Mouse (Mus musculus): ENCODE measurements at regions not wholly inside any gene's neighbourhood (a gene's known extent, or its start where the extent isn't known, plus 50 kb on each side); places are given as distances from the start of the nearest gene placed in this dataset.

DNA sequence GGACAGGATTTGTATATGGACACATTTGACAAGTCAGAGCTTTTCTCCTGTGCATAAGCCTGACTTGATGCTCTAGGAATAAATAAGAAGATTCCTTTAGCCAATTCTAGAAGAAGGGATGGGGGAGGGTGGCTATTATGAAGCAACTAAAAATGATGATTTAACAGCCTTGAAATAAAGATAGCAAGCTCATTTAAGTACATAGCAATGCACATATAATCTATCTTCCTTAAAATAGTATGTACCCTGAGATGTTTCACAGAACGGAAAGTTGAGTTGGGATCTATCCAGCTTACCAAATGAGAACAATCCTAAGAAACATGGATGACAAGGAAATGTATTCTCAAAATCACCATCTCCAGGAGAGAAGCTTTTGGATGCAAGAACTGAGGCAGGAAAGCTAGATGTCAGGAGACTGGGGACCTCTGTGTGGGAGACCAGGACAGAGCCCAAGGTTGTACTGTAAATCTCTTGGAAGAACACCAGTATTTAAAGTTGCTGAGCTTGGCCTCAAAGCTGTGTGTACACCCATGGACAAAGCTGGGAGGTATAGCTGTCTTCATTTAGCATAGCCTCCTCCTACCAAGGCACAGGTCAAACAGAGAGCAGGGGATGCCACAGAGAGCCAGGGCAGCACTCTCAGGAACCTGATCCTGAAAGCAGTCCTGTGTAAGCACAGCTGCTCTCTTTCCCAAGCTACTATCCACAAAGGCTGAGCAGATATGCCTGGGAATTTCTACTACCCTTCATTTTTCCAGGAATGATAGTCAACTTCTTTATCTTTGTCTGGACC is 192.3 kb downstream of the Parm1 start:
- no peak for DNase-seq (ENCODE audit: extremely low spot score, low read depth, low spot score)

DNA sequence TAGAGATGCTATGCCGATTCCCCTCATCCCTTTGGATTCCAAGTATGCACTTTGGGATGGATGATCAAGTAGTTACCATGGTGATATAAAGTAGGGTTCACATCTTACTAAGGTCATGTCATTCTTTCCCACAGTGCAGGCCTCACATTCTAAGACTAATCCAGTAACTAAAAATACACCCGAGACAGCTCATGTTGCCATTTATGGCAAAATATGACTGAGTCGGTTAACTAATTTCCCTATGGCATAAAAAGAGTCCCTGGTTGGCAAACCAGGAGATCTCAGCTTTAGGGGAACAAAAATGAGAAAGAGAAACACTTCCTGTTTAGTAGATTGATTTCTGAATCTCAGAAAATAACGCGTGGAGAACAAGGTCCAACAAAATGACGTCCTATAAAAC is 190.7 kb downstream of the Parm1 start:
- no peak for DNase-seq (ENCODE audit: extremely low spot score, low read depth, low spot score)

DNA sequence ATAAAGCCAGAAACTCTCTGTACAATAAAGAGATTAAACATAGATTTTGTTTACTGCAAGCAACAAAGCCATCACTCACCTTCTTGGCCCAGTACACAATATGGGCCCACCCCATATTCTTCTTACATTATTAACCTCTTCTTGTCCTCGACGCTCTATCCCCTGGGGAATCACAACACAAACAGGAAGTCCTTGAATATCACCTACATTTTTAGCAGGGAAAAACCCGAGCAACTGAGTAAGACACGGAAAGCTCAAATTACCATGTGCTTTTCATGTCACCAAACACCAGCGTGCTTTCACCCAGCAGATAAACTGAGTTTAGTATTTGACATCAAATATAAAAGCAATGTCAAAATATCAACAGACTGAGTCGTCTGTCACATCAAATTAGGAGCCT is 179.7 kb downstream of the Parm1 start:
- no peak for DNase-seq (ENCODE audit: extremely low spot score, low read depth, low spot score)

DNA sequence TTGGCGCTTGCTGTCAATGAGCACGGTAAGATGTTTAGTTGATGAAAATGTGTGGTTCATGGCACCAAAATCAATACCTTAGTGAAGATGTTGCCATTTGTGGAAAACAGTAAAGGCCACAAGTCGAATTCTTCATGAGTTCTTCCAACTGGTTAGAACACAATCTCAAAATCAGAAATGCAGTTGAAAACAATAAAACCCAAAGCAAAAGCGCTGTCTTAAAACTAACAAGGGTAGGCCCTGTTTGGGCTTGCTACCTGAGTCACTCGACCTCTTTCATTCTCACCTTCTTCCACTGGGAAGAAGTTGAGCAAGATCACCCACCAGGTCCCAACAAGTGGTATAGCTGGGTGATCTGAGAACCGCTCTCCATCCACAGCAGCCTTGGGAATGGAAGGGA is 179.1 kb downstream of the Parm1 start:
- no peak for DNase-seq (ENCODE audit: extremely low spot score, low read depth, low spot score)

DNA sequence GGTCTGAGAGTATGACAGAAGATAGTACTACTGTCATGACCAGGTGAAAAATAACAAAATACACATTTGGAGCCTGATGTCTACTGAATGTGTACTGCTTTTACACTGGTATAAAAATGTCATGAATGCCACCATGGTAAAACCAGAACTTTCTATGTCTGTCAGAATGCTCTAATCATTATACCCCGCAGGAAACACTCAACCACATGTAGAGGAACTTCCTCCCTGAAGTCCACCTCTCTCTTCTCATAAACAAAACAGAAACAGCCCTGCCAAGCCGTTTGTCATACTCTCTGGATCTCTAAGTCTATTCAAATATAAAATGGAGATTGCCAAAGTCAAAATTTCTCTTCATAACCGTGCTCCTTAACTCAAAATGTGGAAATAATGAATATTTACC is 178.2 kb downstream of the Parm1 start:
- no peak for DNase-seq (ENCODE audit: extremely low spot score, low read depth, low spot score)

DNA sequence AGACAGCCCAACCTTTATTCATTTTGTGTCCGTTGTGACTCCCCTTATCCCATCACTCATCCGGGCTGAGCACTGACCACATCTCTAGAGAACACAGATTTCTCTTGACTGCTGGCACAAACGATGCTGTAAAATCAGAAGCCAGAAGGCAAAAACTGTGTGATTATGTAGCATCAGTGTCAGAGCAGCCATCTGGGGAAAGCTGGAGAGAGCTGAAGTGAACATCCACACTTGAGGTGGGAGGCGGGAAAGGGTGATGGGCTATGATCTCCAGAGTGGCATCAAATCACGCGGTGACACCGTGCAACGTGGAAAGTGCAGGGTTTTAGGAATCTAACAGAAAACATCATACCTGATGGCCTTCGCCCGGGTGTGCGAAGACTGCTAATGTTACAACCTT is 175.9 kb downstream of the Parm1 start:
- no peak for DNase-seq (ENCODE audit: extremely low spot score, low read depth, low spot score)

DNA sequence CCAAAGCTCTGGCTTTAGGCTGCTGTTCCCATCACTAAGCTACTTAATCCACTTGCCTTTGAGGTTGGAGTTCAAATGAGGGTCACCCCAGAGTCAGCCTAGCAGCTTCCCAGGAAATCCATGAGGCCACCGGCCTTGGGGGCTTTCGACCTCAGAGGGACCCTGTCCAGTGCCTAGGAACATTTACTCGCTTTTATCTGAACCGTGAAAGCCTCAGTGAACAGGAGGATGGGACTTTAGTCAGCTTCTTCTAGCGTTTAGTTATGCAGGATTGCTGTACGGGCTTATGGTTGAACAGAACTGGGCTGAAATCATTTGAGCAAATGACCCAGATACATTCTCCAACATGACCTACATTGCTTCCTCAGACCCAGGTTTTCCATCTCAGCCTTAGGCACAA is 174.9 kb downstream of the Parm1 start:
- DNase-seq (ENCODE audit: extremely low spot score, low read depth, low spot score) = no peak

DNA sequence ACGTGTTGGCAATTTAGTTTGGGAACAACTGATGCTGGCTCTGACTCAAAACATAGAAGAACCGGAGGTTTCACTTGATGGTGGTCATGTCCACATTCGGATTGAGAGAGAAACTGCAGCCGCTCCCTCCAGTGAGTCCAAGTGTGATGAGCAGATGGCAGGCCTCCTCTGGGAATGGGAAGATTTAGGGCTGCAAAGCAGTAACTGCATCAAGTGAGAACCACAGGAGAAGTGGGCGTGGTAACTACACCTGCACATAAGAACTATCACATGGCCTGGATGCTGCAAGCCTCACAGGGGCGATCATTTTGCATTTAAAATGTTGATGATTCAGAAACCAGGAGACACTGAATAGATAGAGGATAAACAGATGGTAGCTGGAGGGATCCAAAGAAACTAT is 161.3 kb downstream of the Parm1 start:
- DNase-seq (ENCODE audit: extremely low spot score, low read depth, low spot score) = no peak

Data from hindlimb bud, embryonic 11.5 days (tissue).